Mouse (Mus musculus) MEL-GATA-1-ER (cell line): ENCODE results near the gene Olfr1509.
"Not testable (repeated sequence)": the region's sequence is repeated elsewhere in the genome, so short reads cannot be mapped to it uniquely, and the experiment has no call there.

ENCODE experiments used
- DNase-seq: peaks from one replicate; pipeline ENCODE4 v3.0.0-alpha.2; 2012; ENCODE audit warnings: low read depth; ENCODE audit errors: extremely low read depth

Olfr1509 gene

DNA sequence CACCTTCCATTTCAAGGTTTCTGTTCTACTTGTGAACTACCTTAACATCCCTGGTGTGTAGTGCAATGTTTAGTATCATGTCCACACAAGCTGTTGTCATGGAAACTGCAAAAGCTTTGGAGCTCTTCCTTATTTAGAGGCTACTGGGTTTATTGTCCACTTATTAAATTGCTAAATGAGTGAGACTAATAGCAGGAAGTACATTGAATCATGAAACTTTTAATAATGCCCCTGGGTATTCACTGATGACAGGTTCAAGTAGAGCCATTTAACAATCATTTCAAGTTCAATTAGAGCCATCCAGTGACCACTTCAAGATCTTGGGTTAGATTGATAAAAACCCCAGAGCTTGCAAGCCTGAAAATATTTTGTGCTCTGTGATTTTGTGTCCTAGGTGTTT lies at the start of gene Olfr1509:
Gene Olfr1509, plus strand, starts transcription at position 301 of the 400 bp plus-strand sequence.
- DNase-seq: no peak

GRCm38 (mm10) chr14:52397279-52397678 lies 45.5 kb upstream of the Olfr1509 start, which contains the start of gene Olfr1511:
Gene Olfr1511 (minus strand): TSS chr14:52397379.
- no peak for DNase-seq

DNA sequence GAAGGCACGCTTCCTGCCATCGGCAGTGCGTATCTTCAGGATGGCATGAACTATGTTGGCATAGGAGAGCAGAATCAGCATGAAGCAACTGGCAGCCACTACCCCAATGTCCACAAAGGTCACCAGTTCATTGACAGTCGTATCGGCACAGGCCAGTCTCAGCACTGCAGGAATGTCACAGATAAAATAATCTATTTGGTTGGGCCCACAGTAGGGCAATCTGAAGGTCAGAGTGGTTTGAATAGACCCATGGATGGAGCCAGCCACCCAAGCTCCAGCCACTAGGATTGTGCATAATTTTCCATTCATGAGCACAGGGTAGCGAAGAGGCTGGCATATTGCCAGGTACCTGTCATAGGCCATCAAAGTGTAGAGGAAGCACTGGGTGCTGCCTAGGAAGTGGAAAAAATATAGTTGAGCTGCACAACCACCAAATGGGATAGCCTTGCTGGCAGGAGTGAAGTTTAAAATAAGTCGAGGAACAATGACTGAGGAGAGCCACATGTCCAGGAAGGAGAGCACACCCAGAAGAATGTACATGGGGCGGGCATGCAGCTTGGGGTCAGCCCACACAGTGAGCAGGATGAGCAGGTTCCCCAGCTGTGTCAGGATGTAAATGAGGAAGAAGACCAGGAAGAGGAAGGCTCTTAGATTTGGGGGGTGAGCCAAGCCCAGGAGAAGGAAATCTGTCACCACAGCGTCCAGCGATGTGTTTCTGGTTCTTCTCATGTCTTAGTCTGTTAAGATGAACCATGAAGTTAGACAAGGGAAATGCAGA lies 32.5 kb upstream of the Olfr1509 start:
- not testable (repeated sequence) for DNase-seq

DNA sequence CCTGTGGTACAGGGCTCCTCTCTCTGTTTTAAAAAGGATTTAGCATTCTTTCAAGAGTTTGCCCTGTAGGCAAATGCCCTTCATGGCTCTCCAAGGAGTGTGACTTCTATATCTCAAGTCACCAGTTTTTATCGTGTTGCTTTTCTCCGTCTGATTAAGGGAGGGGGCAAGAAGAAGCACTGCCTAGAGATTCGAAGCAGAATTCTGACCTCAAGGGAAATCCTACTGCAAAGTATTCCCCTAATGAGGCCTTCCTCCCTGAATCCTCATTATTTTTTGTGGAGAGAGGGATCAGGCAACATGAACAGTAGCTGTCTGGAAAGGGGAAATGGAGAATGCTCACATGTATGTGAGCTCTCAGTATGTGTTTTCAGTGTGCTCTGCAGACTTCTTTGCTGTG lies 28.5 kb upstream of the Olfr1509 start, which contains the start of gene Olfr1510:
Gene Olfr1510, minus strand, starts transcription at position 101 of the 400 bp plus-strand sequence.
- no peak for DNase-seq

DNA sequence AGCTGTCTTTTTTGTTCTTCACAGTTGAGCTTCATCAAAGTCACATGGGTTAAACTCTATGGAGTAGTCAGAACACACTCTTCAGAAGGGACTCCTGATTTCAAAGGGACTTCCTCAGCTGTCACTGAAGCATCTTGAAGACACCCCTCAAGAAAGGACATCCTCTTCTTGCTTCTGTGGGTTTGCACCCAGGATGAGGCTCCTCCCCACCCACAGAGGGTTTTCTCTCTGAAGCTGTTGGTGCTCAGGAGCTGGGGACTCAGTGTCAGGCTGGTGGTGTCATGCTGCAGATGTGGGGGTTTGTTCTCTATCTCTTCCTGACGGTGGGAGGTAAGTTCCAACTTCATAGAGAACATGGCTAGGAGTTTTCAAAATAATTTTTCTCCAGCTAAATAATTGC lies 15.1 kb upstream of the Olfr1509 start:
- no peak for DNase-seq

GRCm38 (mm10) chr14:52451138-52451537 lies 8.3 kb downstream of the Olfr1509 start:
- peak; percentile 96 for DNase-seq

GRCm38 (mm10) chr14:52461928-52462327 lies 19.1 kb downstream of the Olfr1509 start:
- no peak for DNase-seq

- no peak for DNase-seq
These were observed 22.9 kb downstream of the Olfr1509 start for GRCm38 (mm10) chr14:52465738-52466137.

DNA sequence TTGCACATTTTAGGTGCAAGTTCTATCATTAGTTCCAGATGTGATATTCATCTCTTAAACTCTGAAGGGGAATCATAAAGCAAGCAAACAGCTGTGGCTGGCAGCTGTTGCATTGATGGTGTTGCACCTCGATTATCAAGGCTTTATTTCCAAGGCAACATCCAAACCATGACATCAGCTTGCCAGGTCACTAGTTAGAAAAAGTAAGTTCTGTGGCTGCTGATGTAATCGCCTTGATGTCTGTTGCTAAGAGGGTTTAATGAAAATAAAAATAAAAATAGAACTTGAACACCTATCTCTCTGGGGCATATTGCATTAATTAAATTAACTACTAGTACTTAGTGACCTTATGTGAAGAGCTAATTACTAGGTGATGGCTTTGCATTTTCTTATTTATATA lies 24.6 kb downstream of the Olfr1509 start, which contains the start of gene Olfr1508:
Gene Olfr1508, minus strand, starts transcription at position 101 of the 400 bp plus-strand sequence.
- DNase-seq: no peak

DNA sequence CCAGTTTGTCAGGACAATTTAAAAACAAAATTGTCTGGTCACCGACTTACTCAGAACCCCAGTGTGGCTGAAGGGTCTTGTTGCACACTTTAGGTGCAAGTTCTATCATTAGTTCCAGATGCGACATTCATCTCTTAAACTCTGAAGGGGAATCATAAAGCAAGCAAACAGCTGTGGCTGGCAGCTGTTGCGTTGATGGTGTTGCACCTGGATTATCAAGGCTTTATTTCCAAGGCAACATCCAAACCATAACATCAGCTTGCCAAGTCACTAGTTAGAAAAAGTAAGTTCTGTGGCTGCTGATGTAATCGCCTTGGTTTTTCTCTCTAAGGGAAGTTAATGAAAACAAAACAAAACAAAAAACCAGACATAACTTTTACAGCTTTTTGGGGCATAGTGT lies 52.7 kb downstream of the Olfr1509 start, which contains the start of gene Olfr1507:
Gene Olfr1507, minus strand, starts transcription at position 234 of the 400 bp plus-strand sequence.
- no peak for DNase-seq
